Mouse (Mus musculus): Measurements from ENCODE around the gene Scgb2b7. TPM values are rescaled to one million over a fixed set of nuclear protein-coding genes. Genes with fewer than 3 reads are reported as not detected.

Gene Scgb2b7
- polyA plus RNA-seq (2017; shearing (Covaris generic)) = not detected

GRCm38 (mm10) chr7:31705657-31706056, at the start of gene Scgb2b7:
Gene Scgb2b7, minus strand, starts transcription at chr7:31705757.

GRCm38 (mm10) chr7:31712365-31712764, 6.8 kb upstream of the Scgb2b7 start, which contains the start of gene Scgb1b7:
Gene Scgb1b7, plus strand, starts transcription at chr7:31712665.

Other genes with a start within 250 kb of the Scgb2b7 start
- gene Scgb1b7, start 6.9 kb upstream of the Scgb2b7 start, polyA plus RNA-seq (2017; shearing (Covaris generic)) = not detected

Measured in effector memory CD4-positive, alpha-beta T cell, adult 7 months (primary cell).